Mouse (Mus musculus): Measurements from ENCODE around the gene Opcml.

GRCm38 (mm10) chr9:28822060-28822459 is 1031.5 kb downstream of the Opcml start:
- TF ChIP-seq CTCF (IDR thresholded peaks at IDR 0.05; ENCODE audit: extremely low read depth, insufficient read depth, low read length) (no peak), POLR2A (IDR thresholded peaks at IDR 0.05; ENCODE audit: extremely low read depth, insufficient read depth, low read length) (no peak)

Data from cortical plate, adult 2 months (tissue).